Mouse (Mus musculus) cerebellum, adult (tissue): ENCODE results near the gene Celf1.
"Not testable (repeated sequence)": the region's sequence is repeated elsewhere in the genome, so short reads cannot be mapped to it uniquely, and the experiment has no call there.

ENCODE experiments used
- ATAC-seq: cut with Nextera tagmentation; 2 replicates; pipeline ENCODE4 v1.9.2; 2017; ENCODE audit warnings: mild to moderate bottlenecking, moderate library complexity, mixed read lengths; ENCODE audit not compliant: insufficient number of reproducible peaks, low FRiP score, low TSS enrichment

Gene Celf1

GRCm38 (mm10) chr2:90940233-90941229 lies at the start of gene Celf1:
Gene Celf1 (plus strand): TSS chr2:90940382.
- ATAC-seq = peak; percentile 83

GRCm38 (mm10) chr2:90893673-90894298 lies 46.4 kb upstream of the Celf1 start:
- no peak for ATAC-seq

DNA sequence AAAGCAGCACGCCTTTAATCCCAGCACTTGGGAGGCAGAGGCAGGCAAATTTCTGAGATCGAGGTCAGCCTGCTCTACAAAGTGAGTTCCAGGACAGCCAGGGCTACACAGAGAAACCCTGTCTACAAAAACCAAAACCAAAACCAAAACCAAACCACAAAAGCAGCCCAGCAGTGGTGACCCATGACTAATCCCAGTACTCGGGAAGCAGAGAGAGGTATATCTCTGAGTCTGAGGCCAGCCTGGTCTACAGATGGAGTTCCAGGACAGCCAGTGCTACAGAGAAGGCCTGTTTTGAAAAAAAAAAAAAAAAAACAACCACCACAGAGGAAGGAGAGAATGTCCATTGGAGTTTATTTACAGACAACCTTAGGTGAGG lies 45.9 kb upstream of the Celf1 start:
- ATAC-seq = not testable (repeated sequence)

- ATAC-seq = no peak
Observed at GRCm38 (mm10) chr2:90903398-90903797, 36.8 kb upstream of the Celf1 start.

DNA sequence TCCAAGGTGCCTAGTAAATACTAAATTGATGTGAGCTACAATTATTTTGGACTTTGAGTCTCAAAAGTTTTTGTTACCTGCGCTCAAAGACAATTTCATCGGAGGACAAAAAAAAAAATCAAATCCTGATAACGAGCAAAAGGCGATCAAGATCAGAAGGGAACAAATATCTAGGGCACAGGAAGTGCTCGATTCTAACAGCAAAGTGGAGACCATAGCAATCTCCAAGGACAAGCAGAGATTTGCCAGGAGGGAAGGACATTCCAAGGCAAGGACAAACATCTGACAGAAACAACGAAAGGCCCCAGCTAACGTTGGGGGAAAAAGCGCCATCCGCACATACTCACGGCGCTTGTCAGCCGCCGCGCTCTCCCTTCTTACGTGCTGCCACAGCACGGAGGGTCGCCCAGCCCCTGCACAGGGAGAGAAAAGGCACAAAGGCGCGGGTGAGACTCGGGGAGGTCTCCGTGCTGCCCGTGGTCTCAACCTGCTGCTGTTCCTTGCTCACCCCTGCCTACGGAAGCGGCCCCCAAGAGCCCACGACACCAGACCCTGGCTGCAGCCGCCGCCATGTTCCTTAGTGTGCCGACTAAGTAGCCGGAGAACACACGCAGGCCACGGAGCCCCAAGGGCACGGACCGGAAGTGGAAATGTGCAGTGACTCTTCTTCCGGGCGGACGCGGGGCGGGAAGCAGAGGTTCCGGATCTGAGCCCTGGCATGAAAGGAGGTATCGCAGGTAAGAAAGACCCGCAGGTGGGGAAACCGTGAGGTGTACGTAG lies 35.9 kb upstream of the Celf1 start, which contains the start of the genes Kbtbd4 and Ndufs3:
Gene Kbtbd4, plus strand, starts transcription at position 665 of the 780 bp plus-strand sequence.
Gene Ndufs3, minus strand, starts transcription at position 752 of the 780 bp plus-strand sequence.
- ATAC-seq = peak; percentile 96

- no peak for ATAC-seq
Observed at GRCm38 (mm10) chr2:90904856-90905224, 35.3 kb upstream of the Celf1 start.

GRCm38 (mm10) chr2:90906721-90907120 lies 33.5 kb upstream of the Celf1 start:
- ATAC-seq = no peak

- ATAC-seq = no peak
Observed at GRCm38 (mm10) chr2:90910861-90911260, 29.3 kb upstream of the Celf1 start.

DNA sequence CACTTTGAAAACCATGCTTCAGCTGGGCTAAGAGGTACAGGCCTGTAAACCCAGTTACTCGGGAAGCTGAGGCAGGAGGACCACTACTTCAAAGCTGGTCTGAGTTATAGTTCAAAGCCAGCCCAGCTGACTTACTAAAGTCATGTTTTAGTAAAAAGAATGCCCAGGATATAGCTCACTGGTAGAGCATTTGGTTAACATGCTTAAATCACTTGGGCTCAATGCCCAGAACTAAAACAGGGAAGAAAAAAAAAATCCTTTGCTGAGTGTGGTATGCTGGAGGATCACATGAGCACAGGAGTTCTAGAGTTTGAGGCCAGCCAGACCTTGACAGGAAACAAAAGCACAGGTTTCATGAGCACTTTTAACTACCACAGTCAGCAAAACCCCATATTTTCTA lies 28.5 kb upstream of the Celf1 start:
- no peak for ATAC-seq

DNA sequence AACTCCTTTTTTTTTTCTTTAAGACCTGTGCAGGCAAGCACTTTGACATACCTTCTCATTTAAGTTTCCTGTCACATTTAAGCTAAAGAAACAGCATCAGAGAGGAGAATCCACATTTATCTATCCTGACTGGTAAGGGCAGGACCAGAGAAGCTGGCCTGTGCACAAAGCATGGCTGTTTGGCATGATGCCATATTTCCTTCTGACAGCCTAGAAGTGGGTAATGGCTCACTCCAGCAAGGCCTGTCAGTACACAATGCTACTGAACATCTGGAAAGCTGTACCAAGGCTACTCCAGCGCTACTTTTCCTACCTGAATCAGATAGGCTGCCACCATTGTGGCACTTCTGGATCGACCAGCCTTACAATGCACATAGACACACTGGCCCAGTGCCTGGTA lies 26.5 kb upstream of the Celf1 start:
- ATAC-seq = no peak

GRCm38 (mm10) chr2:90915516-90915915 lies 24.7 kb upstream of the Celf1 start:
- ATAC-seq = no peak

- ATAC-seq = no peak; the same call in 1 of the 2 replicates
Observed at GRCm38 (mm10) chr2:90916560-90917232, 23.5 kb upstream of the Celf1 start.

- peak; percentile 65 for ATAC-seq
Observed at GRCm38 (mm10) chr2:90917233-90917998, 22.8 kb upstream of the Celf1 start.

DNA sequence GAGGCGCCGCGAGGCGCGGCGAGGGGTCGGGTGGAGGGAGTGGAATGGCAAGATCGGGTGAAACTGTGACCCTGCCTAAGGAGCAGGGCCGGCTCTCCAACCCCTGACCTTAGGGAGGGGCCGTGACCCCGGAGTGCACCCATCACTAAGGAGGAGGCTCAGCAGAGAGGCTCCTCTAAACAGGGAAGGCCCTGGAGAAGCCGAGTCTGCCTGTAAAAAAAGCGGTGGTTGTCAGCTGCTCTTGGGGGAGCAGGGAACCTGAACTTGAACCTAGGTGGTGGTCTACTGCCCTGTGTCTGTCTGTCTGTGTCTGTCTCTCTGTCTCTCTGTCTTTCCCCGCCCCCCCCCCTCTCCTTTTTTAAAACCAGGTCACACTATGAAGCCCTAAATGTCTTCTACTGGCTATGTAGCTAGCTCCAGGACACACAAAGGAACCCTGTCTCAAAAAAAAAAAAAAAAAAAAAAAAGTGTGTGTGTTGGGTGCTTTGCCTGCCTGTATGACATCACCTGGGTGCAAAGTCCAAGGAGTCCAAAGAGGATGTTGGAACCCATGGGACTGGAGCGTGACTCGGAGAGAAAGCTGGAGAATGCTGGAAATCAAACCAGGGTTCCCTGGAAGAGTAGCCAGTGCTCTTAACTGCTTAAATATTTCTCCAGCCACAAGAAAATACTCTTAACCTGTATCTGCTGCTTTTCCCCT lies 22.0 kb upstream of the Celf1 start:
- ATAC-seq = no peak; the same call in 1 of the 2 replicates

- ATAC-seq = no peak
Observed at GRCm38 (mm10) chr2:90921178-90921577, 19.0 kb upstream of the Celf1 start.

DNA sequence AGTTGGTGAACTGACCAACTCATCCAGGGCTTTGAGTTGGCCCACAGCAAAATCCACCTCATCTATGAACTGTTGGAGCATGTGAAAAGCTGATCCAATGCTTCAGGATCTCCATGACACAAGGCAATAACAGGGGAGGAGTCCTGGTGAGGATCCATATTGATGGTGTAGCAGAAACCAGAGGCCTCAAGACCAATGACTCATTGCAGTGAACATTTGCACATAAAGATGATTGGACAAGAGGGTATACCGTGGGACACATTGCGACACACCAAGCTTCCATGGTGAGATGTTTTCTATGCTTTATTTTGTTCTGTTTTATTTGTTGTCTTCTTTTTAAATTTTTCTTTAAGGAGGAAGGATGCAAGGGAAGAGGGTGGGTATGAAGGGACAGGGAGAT lies 17.5 kb upstream of the Celf1 start:
- no peak for ATAC-seq

DNA sequence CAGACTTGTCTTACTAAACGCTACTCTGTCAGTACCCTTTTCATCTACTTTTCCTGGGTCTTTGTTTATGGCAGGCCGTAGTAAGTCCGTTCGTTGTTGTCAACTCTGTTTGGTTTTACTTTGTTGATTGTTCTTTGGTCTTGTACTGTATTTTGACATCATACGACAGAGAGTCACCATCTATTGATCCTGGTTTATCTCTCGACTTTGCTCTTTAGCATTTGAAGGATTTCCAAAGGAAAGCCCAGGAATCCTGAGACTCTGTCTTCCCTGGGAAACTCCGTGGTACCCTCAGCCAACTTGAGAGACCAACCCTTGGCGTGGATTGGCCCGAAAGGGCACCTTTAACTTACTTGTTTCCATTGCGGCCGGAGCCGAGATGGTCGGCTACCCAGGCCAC lies 11.6 kb upstream of the Celf1 start:
- ATAC-seq = no peak

DNA sequence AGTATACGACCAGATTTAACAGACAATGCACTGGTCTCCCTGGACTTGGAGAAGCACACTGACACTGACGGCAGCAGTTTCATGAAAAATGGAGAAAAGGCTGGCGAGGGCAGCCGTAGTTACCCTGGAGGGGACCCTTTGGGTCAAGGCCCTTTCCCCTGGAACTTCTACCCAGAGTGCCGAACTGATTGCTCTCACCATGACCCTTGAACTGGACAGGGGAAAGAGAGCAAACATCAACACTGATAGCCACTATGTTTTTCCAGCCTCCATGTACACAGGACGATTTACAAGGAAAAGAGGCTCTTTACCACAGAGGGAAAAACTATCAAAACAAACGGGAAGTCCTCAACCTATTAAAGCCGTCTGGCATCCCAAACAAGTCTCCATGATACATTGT lies 8.4 kb upstream of the Celf1 start:
- ATAC-seq = no peak

DNA sequence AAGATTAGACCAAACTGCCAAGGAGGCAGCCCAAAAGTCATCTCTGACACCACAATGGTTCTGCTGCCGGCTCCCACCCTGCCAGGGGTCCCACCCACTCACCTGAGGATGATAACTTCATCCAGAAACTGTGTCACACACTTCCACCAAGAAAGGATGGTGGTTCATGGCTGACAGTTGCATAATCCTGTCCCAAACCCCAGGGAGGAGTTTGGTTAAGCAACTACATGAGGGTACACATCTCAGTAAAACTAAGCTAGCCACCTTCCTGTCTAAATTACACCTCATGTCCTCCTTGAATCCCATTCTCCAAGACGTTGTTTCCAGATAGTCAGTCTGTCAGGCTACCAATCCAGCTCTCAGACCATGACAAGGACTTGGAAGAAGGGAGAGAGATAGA lies 7.9 kb upstream of the Celf1 start:
- no peak for ATAC-seq
